Mouse (Mus musculus) liver, adult 2 months (tissue): ENCODE measurements around the gene Sit1. TPM values are rescaled to one million over a fixed set of nuclear protein-coding genes. Genes with fewer than 3 reads are reported as not detected.

Experiments used
- DNase-seq: peaks from one replicate; pipeline ENCODE4 v3.0.0-alpha.2; 2011; ENCODE audit warnings: low read depth, low spot score; ENCODE audit errors: extremely low read depth
- H3K27ac ChIP-seq: fragments of 200-500 bp; replicated peaks from 2 replicates; pipeline ENCODE4 v1.5.1; 2012; ENCODE audit warnings: low read depth, mild to moderate bottlenecking, control low read depth, inconsistent platforms, low read length; ENCODE audit not compliant: insufficient read depth
- H3K27me3 ChIP-seq: fragments of 200-500 bp; 2 replicates; pipeline ENCODE4 v1.6.1; 2012; ENCODE audit warnings: mild to moderate bottlenecking, moderate library complexity, low read length, inconsistent platforms; ENCODE audit not compliant: control insufficient read depth, insufficient read depth
- H3K36me3 ChIP-seq: fragments of 200-500 bp; 2 replicates; pipeline ENCODE4 v1.6.1; 2012; ENCODE audit warnings: low read length, inconsistent platforms; ENCODE audit not compliant: control insufficient read depth, insufficient read depth
- H3K4me1 ChIP-seq: fragments of 200-500 bp; 2 replicates; pipeline ENCODE4 v1.6.1; 2011; ENCODE audit warnings: low read length; ENCODE audit not compliant: control insufficient read depth, insufficient read depth
- H3K4me3 ChIP-seq: fragments of 200-500 bp; 2 replicates; pipeline ENCODE4 v1.5.1; 2011; ENCODE audit warnings: low read depth, mild to moderate bottlenecking, control low read depth, low read length, moderate library complexity; ENCODE audit not compliant: insufficient read depth
- H3K79me2 ChIP-seq: fragments of 200-500 bp; 2 replicates; pipeline ENCODE4 v1.6.1; 2012; ENCODE audit warnings: inconsistent platforms, mild to moderate bottlenecking, low read length, moderate library complexity; ENCODE audit not compliant: control insufficient read depth, insufficient read depth
- H3K9ac ChIP-seq: fragments of 200-500 bp; 2 replicates; pipeline ENCODE4 v1.6.1; 2012; ENCODE audit warnings: low read depth, mild to moderate bottlenecking, control low read depth, inconsistent platforms, low read length
- CTCF ChIP-seq: fragments of 200-500 bp; IDR thresholded peaks from 2 replicates; pipeline ENCODE4 v1.5.1; 2011; ENCODE audit warnings: low read depth, low read length, control low read depth
- POLR2A ChIP-seq: fragments of 200-500 bp; IDR thresholded peaks from 2 replicates; pipeline ENCODE4 v1.6.1; 2011; ENCODE audit warnings: low read length, control low read depth; ENCODE audit not compliant: insufficient read depth; ENCODE audit errors: extremely low read depth
- WGBS: fragments of 180-500 bp; shearing (Covaris S2); methylation state at CpG from one replicate; pipeline ENCODE4 v1.1.7; 2018; 5-methylcytosine and 5-hydroxymethylcytosine counted together
- polyA plus RNA-seq: library from polyadenylated mRNA; depleted of rRNA; stranded (reverse); fragments of >200 nt; gene quantifications from 2 replicates; pipeline ENCODE4 v1.2.3, GENCODE M21; 2012; rRNA removed
- total RNA-seq: library from RNA; depleted of rRNA; stranded (reverse); fragments of >200 nt; gene quantifications from 2 replicates; pipeline ENCODE4 v1.2.3, GENCODE M21; 2014; rRNA removed

The Sit1 gene
- total RNA-seq: not detected in 2 replicates
- polyA plus RNA-seq: 0.13 and 0.51 TPM in 2 replicates

DNA sequence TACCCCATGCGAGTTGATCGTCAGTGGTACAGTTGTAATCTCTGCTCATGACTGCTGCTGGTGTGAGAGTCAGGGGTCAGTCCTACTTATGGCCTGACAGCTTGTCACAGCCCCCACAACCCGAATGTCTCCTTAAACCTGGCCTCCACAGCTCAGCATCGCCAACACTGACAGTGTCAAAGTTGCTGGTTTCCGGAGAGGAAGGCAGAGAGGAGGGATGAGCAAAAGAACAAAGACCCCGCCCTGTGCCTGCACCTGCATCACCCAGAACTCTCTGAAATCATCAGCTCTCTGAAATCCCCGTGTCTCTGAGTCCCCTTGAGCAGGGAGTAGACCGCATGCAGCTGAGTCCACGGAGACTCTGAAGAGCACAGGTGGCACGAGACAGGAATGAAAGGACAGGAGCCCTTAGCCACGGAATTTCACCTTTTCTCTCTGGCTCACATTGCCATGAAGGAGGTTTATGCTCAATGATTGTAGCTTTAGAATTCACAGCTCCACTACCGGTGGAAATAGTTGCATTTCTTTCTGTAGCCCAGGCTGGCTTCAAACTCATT lies at the start of gene Sit1:
Gene Sit1, minus strand, starts transcription at position 200 of the 557 bp plus-strand sequence.
- Histone ChIP-seq H3K4me1 (peaks cover 2% of the 10 kb centered on the region; the same call in 1 of the 2 replicates), H3K27me3 (no peaks in the 10 kb centered on the region), H3K9ac (no peak within 1 kb of the TSS), H3K36me3 (no peaks in the 10 kb centered on the region), H3K4me3 (no peak within 1 kb of the TSS), H3K79me2 (no peaks in the 10 kb centered on the region), H3K27ac (no peak within 1 kb of the TSS)
- no peak for TF ChIP-seq POLR2A
- TF ChIP-seq CTCF: no peak
- no peak for DNase-seq
- WGBS: 69% methylated on average over 12 of the region's 12 CpGs

- peak; percentile 53 for DNase-seq
- no peaks in the 10 kb centered on the region for H3K27me3 ChIP-seq
- TF ChIP-seq POLR2A: no peak
- TF ChIP-seq CTCF: no peak
- H3K4me1 ChIP-seq: peaks cover 2% of the 10 kb centered on the region; the same call in 1 of the 2 replicates
- H3K9ac ChIP-seq: no peak overlapping the region
- H3K4me3 ChIP-seq: no peak overlapping the region
- H3K36me3 ChIP-seq: peaks cover 43% of the 10 kb centered on the region
- no peaks in the 10 kb centered on the region for H3K79me2 ChIP-seq
- WGBS: 46% methylated on average over 9 of the region's 9 CpGs
- no peak overlapping the region for H3K27ac ChIP-seq
Measured at GRCm38 (mm10) chr4:43533270-43533669, 49.7 kb upstream of the Sit1 start.

DNA sequence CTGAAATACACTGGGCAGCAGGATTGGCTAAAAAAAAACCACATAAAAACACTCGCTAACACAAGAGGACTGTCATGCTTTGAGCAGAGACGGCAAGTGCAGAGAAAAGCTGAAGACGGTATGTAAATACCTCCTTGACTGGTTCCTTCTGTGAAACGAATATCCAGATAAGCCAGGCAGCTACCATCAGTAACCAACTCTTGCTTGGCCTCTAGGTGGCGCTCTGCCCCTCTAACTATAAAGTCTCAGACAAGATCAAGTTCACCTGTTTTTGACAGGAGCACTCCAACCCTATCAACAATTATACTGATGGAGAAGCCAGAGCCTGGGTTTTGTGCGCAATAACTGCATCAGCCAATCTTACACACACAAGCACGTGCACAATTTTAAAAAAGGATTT lies 47.0 kb upstream of the Sit1 start:
- DNase-seq: peak; percentile 68
- Histone ChIP-seq H3K9ac (no peak overlapping the region), H3K79me2 (no peaks in the 10 kb centered on the region), H3K27me3 (no peaks in the 10 kb centered on the region), H3K4me1 (peaks cover 2% of the 10 kb centered on the region; the same call in 1 of the 2 replicates), H3K27ac (no peak overlapping the region), H3K36me3 (peaks cover 23% of the 10 kb centered on the region), H3K4me3 (no peak overlapping the region)
- TF ChIP-seq POLR2A: no peak
- peak; percentile 62 for TF ChIP-seq CTCF
- 35% methylated on average over 7 of the region's 7 CpGs for WGBS

GRCm38 (mm10) chr4:43530081-43530501 lies 46.6 kb upstream of the Sit1 start:
- TF ChIP-seq POLR2A (no peak), CTCF (no peak)
- no peak for DNase-seq
- Histone ChIP-seq H3K9ac (no peak overlapping the region), H3K27me3 (no peaks in the 10 kb centered on the region), H3K36me3 (peaks cover 21% of the 10 kb centered on the region), H3K4me3 (no peak overlapping the region), H3K79me2 (no peaks in the 10 kb centered on the region), H3K4me1 (peaks cover 2% of the 10 kb centered on the region; the same call in 1 of the 2 replicates), H3K27ac (no peak overlapping the region)
- 59% methylated on average over 8 of the region's 8 CpGs for WGBS

GRCm38 (mm10) chr4:43528487-43528886 lies 45.0 kb upstream of the Sit1 start:
- H3K4me1 ChIP-seq: peaks cover 6% of the 10 kb centered on the region
- H3K4me3 ChIP-seq: no peak overlapping the region
- no peaks in the 10 kb centered on the region for H3K79me2 ChIP-seq
- H3K27ac ChIP-seq: no peak overlapping the region
- peak; percentile 29 for DNase-seq
- H3K36me3 ChIP-seq: peaks cover 10% of the 10 kb centered on the region; the same call in 1 of the 2 replicates
- TF ChIP-seq POLR2A (no peak), CTCF (no peak)
- 90% methylated on average over 9 of the region's 9 CpGs for WGBS
- H3K27me3 ChIP-seq: no peaks in the 10 kb centered on the region
- no peak overlapping the region for H3K9ac ChIP-seq

DNA sequence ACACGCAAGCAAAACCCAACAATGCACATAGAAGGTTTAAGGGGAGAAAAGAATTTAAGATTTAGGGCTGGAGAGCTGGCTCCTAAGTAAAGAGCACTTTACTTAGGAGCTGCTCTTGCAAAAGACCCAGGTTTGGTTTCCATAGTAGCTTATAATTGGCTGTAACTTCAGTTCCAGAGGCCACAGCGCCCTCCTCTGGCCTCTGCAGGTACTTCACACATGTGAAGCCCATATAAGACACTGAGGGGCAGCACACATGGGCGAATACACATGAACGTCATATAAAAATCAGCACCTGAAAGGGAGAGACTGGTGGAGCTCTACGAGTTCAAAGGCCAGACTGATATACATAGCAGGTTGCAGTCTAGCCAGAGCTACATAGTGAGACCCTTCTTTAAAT lies 44.3 kb upstream of the Sit1 start:
- TF ChIP-seq CTCF (peak; percentile 51), POLR2A (no peak)
- DNase-seq: peak; percentile 18
- Histone ChIP-seq H3K27me3 (no peaks in the 10 kb centered on the region), H3K27ac (no peak overlapping the region), H3K9ac (no peak overlapping the region), H3K4me3 (no peak overlapping the region), H3K4me1 (peaks cover 6% of the 10 kb centered on the region; the same call in 1 of the 2 replicates), H3K79me2 (no peaks in the 10 kb centered on the region), H3K36me3 (peaks cover 7% of the 10 kb centered on the region; the same call in 1 of the 2 replicates)
- whole genome bisulfite sequencing: 78% methylated on average over 5 of the region's 5 CpGs
